Mouse (Mus musculus) testis, adult 2 months (tissue): ENCODE data around the gene Erv3.

Experiments
- CTCF ChIP-seq: fragments of 200-500 bp; IDR thresholded peaks from 2 replicates; pipeline ENCODE4 v1.5.1; 2012; ENCODE audit warnings: low read depth, mild to moderate bottlenecking, inconsistent platforms, low read length, moderate library complexity; ENCODE audit not compliant: control insufficient read depth, insufficient read depth, insufficient replicate concordance
- POLR2A ChIP-seq: fragments of 200-500 bp; IDR thresholded peaks from 2 replicates; pipeline ENCODE4 v1.6.1; 2012; ENCODE audit warnings: low read depth, mild to moderate bottlenecking, inconsistent platforms, low read length, moderate library complexity; ENCODE audit not compliant: control insufficient read depth

- no peak for TF ChIP-seq CTCF
- TF ChIP-seq POLR2A = no peak
These were observed 27.7 kb downstream of the Erv3 start for GRCm38 (mm10) chr2:131831861-131832260.
